Mouse (Mus musculus) midbrain, embryonic 14.5 days (tissue): ENCODE measurements around the gene Zbtb8os. TPM values are rescaled to one million over a fixed set of nuclear protein-coding genes. Genes with fewer than 3 reads are reported as not detected.

Source experiments
- ATAC-seq: fragments of 200-750 bp; cut with Nextera tagmentation; 2 replicates; pipeline ENCODE4 v1.8.0; 2017; ENCODE audit warnings: moderate number of reproducible peaks, moderate library complexity; ENCODE audit not compliant: low FRiP score, low TSS enrichment
- DNase-seq: peaks from one replicate; pipeline ENCODE4 v3.0.0-alpha.2; 2015
- H3K27ac ChIP-seq: fragments of 300-500 bp; sonication (generic); replicated peaks from 2 replicates; pipeline ENCODE4 v1.5.1; 2014; ENCODE audit warnings: mild to moderate bottlenecking, low read depth, low read length, moderate library complexity
- H3K27me3 ChIP-seq: fragments of 300-500 bp; sonication (generic); 2 replicates; pipeline ENCODE4 v1.6.1; 2014; ENCODE audit warnings: low read length, control low read depth, mixed read lengths; ENCODE audit not compliant: control insufficient read depth, insufficient read depth
- H3K36me3 ChIP-seq: fragments of 300-500 bp; sonication (generic); 2 replicates; pipeline ENCODE4 v1.6.1; 2014; ENCODE audit warnings: low read length, control low read depth; ENCODE audit not compliant: control insufficient read depth, insufficient read depth
- H3K4me1 ChIP-seq: fragments of 300-500 bp; sonication (generic); 2 replicates; pipeline ENCODE4 v1.6.1; 2014; ENCODE audit warnings: mild to moderate bottlenecking, antibody characterized with exemption, low read length, control low read depth; ENCODE audit not compliant: control insufficient read depth, insufficient read depth
- H3K4me2 ChIP-seq: fragments of 300-500 bp; sonication (generic); 2 replicates; pipeline ENCODE4 v1.6.1; 2014; ENCODE audit warnings: mild to moderate bottlenecking, low read length, moderate library complexity
- H3K4me3 ChIP-seq: fragments of 300-500 bp; sonication (generic); replicated peaks from 2 replicates; pipeline ENCODE4 v1.5.1; 2014; ENCODE audit warnings: low read depth, low read length
- H3K9ac ChIP-seq: fragments of 300-500 bp; sonication (generic); replicated peaks from 2 replicates; pipeline ENCODE4 v1.6.1; 2014; ENCODE audit warnings: mild to moderate bottlenecking, low read length, moderate library complexity
- H3K9me3 ChIP-seq: fragments of 300-500 bp; sonication (generic); 2 replicates; pipeline ENCODE4 v1.6.1; 2016; ENCODE audit warnings: low read length, control low read depth, mixed read lengths; ENCODE audit not compliant: control insufficient read depth
- WGBS: fragments of 180-500 bp; shearing (Covaris S2); extraction: QIAGEN DNeasy Blood & Tissue Kit; methylation state at CpG from one replicate; pipeline ENCODE4 v1.1.7; 2014; 5-methylcytosine and 5-hydroxymethylcytosine counted together
- polyA plus RNA-seq: library from polyadenylated mRNA; unstranded; fragments of >200 nt; fragmentation: Nextera tagmentation; extraction: Ambion mirVana; gene quantifications from 2 replicates; pipeline ENCODE4 v1.2.1, GENCODE M21; 2014

Zbtb8os gene
- polyA plus RNA-seq, 1 experiment from 2014 or later: 22.9 TPM

DNA sequence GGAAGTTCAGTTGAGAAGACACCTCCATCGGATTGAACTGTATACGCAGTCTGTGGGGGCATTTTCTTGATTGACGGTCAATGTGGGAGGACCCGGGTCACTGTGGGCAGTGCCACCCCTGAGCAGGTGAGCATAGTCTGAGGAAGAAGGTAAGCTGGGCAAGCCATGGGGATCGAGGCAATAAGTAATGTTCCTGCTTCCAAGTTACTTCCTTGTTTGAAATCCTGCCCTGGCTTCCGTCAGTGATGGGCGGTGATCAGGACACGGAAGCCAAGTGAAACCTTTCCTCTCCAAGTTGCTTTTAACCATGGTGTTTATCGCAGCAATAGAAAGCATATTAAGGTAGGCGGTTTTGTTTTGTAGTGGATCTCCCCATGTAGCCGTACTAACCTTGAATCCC, 50.2 kb downstream of the Zbtb8os start:
- Histone ChIP-seq H3K4me3 (no peak overlapping the region), H3K4me1 (no peaks in the 10 kb centered on the region), H3K9me3 (no peaks in the 10 kb centered on the region), H3K27me3 (no peaks in the 10 kb centered on the region), H3K4me2 (no peak overlapping the region), H3K27ac (no peak overlapping the region), H3K36me3 (no peaks in the 10 kb centered on the region), H3K9ac (no peak overlapping the region)
- ATAC-seq (no peak), DNase-seq (no peak)
- 93% methylated on average over 11 of the region's 11 CpGs for WGBS

DNA sequence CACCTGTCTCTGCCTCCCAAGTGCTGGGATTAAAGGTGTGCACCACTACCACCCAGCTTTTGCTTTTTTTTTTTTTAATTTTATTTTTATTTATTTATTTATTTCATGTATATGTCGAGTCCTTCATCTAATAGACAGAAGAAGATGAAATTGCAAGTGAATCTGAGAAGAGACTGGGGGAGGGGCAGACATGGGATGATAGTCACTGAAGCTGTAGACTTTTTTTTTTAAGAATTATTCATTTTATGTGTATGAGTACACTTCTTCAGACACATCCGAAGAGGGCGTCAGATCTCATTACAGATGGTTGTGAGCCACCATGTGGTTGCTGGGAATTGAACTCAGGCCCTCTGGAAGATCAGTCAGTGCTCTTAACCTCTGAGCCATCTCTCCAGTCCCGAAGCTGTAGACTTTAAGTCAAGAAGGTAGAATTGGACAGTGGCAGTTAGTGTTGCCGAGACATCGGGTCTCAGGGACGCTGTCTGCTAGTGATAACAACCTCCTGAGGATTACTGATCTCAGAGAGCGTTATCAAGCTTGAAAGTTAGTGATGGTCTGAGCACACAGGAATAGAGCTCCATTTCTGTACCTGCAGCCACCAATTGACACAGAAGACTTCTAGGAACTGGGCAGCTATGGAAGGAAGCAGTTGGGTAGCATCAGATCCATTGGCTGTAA, 50.9 kb downstream of the Zbtb8os start:
- no peak for DNase-seq
- 92% methylated on average over 8 of the region's 8 CpGs for WGBS

DNA sequence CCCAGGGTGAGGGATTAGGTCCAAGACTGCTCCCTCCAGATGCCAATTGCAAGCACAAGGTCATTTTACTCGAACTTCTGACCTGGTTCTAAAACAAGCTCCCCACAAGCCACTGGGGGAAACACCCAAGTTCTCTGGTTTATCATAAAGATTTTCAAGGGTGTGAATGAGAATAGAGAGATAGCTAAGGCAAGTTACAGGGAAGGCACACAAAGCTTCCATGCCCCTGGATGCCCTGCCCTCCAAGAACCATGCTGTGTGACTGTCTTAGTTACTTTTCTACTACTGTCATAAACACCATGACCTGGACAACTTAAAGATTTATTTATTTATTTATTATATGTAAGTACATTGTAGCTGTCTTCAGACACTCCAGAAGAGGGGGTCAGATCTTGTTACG, 51.5 kb downstream of the Zbtb8os start:
- DNase-seq (no peak), ATAC-seq (no peak)
- Histone ChIP-seq H3K4me3 (no peak overlapping the region), H3K9ac (no peak overlapping the region), H3K4me1 (no peaks in the 10 kb centered on the region), H3K9me3 (no peaks in the 10 kb centered on the region), H3K27me3 (no peaks in the 10 kb centered on the region), H3K4me2 (no peak overlapping the region), H3K27ac (no peak overlapping the region), H3K36me3 (no peaks in the 10 kb centered on the region)
- 85% methylated on average over 2 of the region's 2 CpGs for WGBS

More for the DNA sequence above, 50.9 kb downstream of the Zbtb8os start:
- Histone ChIP-seq H3K4me3 (no peak overlapping the region), H3K36me3 (no peaks in the 10 kb centered on the region), H3K4me2 (no peak overlapping the region), H3K27ac (no peak overlapping the region), H3K4me1 (no peaks in the 10 kb centered on the region), H3K9ac (no peak overlapping the region), H3K9me3 (no peaks in the 10 kb centered on the region), H3K27me3 (no peaks in the 10 kb centered on the region)
- ATAC-seq: no peak

DNA sequence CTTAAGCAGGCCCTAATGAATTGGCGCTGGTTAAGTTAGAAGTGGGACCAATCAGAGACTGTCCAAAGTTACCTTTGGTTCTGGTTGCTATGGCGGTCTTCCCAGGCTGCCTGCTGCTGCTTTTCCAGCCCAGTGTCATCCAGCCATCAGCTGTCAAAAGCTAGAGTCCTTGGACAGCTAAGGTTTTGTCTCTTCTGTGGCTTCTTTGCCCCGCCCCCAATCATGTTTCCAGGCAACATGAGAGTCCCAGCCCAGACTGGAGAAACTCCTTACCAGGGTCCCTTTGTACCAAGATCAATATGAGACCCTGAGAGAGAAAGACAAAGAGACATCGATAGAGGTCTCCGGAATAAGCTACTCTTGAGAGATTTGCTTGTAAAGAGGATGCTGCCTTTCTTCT, 52.9 kb downstream of the Zbtb8os start:
- H3K4me3 ChIP-seq: no peak overlapping the region
- ATAC-seq (no peak), DNase-seq (no peak)
- H3K36me3 ChIP-seq: no peaks in the 10 kb centered on the region
- 43% methylated on average over 5 of the region's 5 CpGs for WGBS
- H3K9ac ChIP-seq: no peak overlapping the region
- H3K27me3 ChIP-seq: no peaks in the 10 kb centered on the region
- H3K4me2 ChIP-seq: no peak overlapping the region
- H3K27ac ChIP-seq: no peak overlapping the region
- no peaks in the 10 kb centered on the region for H3K4me1 ChIP-seq
- no peaks in the 10 kb centered on the region for H3K9me3 ChIP-seq

DNA sequence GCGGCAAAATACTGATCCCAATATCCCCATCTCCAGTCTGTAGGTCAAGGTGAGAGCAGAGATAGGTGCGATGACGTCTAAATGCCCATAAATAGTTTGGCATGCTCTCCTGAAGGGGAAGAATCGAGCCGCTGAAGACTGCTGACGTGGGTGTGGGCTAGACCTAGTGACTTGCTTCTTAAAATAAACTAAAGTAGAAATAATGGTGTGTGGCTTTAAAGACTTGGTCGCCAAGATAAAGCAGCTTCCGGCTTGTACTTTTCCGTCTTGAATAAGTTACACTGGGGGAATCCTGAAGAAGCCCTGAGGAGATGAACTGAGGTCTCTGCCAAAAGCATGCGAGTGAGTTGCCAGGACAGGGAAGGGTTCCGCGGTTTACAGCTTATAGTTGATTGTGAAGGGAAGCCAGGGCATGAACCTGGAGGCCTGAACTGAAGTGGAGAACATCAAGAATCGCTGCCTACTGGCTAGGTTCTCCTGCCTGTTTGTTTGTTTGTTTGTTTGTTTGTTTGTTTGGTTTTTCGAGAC, 54.8 kb downstream of the Zbtb8os start:
- H3K9ac ChIP-seq: no peak overlapping the region
- 91% methylated on average over 14 of the region's 14 CpGs for WGBS

DNA sequence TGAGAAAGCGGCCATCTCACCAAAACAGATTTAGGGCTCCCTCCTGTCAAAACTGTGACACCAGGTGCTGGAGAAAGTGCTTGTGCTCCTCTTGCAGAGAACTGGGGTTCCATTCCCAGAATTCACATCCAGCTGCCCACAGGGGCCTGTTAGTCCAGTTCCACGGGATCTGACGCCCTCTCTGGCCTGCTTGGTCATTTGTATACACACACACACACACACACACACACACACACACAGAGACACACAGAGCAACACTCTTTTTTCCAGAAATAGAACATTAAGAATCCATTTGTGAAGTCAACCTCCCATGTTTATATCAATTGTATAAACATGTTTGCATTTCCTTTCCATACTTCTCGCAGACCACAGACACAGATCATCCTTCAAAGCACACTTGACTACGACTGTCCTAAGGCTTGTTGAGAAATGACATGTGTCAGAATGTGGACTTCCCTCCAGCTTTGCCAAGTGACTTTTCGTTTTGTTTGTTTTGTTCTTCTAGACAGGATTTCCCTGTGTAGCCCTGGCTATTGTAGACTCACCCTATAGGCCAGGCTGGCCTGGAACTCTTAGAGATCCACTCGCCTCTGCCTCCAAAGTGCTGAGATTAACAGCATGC, 55.6 kb downstream of the Zbtb8os start:
- Histone ChIP-seq H3K4me2 (no peak overlapping the region), H3K9ac (no peak overlapping the region), H3K9me3 (no peaks in the 10 kb centered on the region), H3K4me3 (no peak overlapping the region), H3K36me3 (no peaks in the 10 kb centered on the region), H3K27me3 (no peaks in the 10 kb centered on the region), H3K4me1 (no peaks in the 10 kb centered on the region), H3K27ac (no peak overlapping the region)
- WGBS: 86% methylated on average over 7 of the region's 7 CpGs
- ATAC-seq (no peak), DNase-seq (no peak)

More for the DNA sequence above, 54.8 kb downstream of the Zbtb8os start:
- Histone ChIP-seq H3K9me3 (no peaks in the 10 kb centered on the region), H3K27me3 (no peaks in the 10 kb centered on the region), H3K4me3 (no peak overlapping the region), H3K36me3 (no peaks in the 10 kb centered on the region), H3K4me1 (no peaks in the 10 kb centered on the region), H3K4me2 (no peak overlapping the region), H3K27ac (no peak overlapping the region)
- no peak for DNase-seq
- no peak for ATAC-seq

DNA sequence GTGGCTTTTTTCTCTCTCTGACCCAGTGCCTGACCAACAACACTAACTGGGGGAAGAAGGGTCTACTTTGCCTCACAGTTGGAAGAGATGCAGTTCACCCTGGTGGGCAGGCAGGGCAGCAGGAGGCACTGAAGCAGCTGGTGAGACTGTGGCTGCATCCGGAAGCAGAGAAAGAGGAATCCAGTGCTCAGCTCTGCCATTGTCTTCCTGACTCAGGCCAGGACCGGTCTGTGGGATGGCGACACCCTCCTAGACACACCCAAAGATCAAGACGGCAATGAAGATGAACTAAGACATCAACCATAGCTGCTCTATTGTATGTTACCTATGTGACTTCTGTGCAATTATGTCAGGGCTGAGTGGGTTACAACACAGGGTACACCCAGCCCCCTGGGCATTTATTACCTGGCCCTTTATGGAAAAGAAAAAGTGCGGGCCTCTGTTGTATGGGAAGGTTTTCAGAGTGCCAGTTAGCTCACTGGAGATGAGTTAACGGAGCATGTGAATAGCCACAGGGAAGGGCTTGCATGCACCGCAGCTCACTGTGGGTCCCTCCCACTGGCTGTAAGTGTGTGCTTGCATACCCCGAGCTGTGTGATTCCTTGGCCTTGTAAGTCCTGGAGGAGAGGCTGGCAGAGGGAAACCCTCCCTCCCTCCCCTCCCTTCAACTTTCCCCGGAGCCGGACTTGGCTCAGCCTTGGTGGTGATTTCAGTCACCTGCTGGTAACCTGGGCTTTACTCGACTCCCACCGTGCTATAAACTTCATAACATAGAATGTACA, 58.8 kb downstream of the Zbtb8os start:
- H3K4me2 ChIP-seq: no peak overlapping the region
- H3K9me3 ChIP-seq: no peaks in the 10 kb centered on the region
- H3K9ac ChIP-seq: no peak overlapping the region
- no peaks in the 10 kb centered on the region for H3K27me3 ChIP-seq
- DNase-seq (no peak), ATAC-seq (no peak)
- no peak overlapping the region for H3K27ac ChIP-seq
- no peaks in the 10 kb centered on the region for H3K4me1 ChIP-seq
- no peak overlapping the region for H3K4me3 ChIP-seq
- H3K36me3 ChIP-seq: no peaks in the 10 kb centered on the region
- WGBS: 32% methylated on average over 12 of the region's 12 CpGs

DNA sequence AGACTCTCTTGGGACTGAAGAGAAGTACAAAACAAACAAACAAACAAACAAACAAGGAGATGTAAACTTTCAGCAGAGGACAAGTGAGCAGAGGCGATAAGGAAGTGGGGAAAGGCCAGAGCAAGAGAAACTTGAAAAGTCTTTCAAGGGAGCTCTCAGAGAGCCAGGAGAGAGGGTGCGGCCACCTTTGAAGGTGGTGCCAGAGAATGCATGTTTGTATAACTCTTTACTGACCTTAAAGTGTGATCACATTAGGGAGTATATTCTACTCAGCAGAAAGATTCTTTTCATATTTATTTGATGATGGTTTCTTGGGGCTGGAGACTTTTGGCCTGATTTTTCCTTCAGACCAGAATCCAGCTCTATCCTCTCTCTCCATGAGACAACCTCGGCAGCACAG, 61.5 kb downstream of the Zbtb8os start:
- DNase-seq (no peak), ATAC-seq (no peak)
- Histone ChIP-seq H3K36me3 (no peaks in the 10 kb centered on the region), H3K27ac (no peak overlapping the region), H3K27me3 (no peaks in the 10 kb centered on the region), H3K4me3 (no peak overlapping the region), H3K9me3 (no peaks in the 10 kb centered on the region), H3K4me1 (no peaks in the 10 kb centered on the region), H3K9ac (no peak overlapping the region), H3K4me2 (no peak overlapping the region)
- WGBS: 89% methylated on average over 3 of the region's 3 CpGs
